Mouse (Mus musculus): ENCODE measurements at regions not wholly inside any gene's neighbourhood (a gene's known extent, or its start where the extent isn't known, plus 50 kb on each side); places are given as distances from the start of the nearest gene placed in this dataset.

DNA sequence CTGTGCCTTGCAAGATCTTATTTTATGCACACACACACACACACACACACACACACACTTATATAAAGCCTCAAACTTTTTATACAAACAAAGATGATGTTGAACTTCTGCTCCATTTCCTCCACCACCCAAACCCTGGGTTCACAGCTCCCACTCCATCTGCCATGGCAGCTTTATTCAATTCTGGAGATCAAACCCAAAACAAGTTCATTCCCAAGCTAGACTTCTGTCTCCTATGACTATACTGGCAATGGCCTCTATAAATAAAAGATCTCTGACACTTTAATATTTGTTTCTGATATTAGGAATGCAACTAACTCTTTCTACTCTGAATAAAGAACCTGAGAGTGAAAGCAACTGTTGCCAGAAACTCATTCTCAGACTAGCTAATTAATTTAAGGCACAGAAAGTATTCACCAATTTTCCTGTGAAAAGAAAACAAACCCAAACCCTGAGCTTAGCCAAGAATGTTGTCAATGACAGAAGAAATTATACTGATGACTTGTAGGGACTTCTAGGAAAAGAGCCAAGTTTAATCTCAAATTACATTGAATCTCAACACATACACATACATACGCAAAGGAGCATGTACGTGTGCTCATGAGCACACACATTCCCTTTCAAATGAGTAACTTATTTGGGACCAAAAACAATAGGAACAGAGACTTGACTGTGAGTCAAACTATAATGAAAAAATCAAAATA lies 695.1 kb upstream of the 4930412O13Rik start:
- no peak for DNase-seq

DNA sequence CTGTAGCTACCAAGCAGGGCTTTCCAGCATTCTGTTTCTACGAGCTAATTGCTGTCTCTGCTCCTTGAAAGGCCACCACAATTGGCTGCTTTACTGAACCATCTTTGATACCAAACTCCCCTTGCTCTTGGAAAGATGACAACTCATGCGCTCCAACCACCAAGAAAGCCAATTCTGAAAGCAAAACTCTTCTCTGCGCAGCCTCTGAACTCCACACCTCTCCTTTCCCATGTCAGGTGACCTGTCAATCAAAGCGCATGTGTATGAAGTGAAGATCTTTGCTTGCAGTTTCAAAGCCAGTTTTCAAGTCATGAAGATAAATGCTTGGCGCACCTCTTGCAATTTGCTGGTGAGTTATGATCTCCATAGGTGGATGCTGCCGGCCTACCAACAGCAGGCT lies 687.9 kb upstream of the 4930412O13Rik start:
- no peak for DNase-seq

DNA sequence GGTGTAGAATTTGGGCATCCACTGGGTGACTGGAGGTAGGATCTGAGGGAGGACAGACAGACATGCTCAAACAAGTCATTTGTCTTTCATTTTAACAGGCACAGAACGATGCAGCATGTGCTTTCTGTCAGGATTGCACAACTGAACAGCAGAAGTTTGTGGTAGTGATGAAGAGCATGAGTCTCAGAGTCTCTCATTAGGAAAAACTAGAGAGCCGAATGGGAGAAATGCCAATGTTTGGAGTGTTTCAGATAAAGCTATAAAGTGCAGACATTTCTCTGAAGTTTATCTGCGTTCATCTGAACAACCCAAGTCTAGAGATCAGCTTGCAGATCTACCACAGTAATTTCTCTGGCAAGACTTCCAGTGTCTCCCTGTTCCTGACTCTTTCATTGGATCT lies 684.0 kb upstream of the 4930412O13Rik start:
- DNase-seq = no peak

DNA sequence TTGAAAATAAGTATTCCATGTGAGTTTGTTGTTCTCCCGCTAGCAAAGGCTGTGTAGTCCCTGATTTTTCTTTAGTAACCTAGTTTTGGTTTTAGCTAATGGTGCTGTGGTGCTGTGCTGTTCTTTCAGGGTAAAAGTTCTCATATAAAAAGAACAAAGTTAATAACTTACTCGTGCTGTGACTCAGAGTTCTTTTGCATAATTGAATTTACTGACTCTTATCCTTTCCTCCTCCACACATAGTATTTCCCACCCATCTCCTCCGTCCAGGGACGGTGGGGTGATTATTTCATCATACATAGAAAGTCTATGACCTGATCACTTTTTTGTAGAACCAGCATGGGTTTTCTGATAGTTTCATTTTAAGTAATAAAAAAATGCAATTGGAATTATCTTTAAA lies 673.1 kb upstream of the 4930412O13Rik start:
- no peak for DNase-seq

Data from retina, postnatal 1 day (tissue).